Mouse (Mus musculus): Measurements from ENCODE around the gene Kif13a. TPM values are rescaled to one million over a fixed set of nuclear protein-coding genes. Genes with fewer than 3 reads are reported as not detected.
A peak's percentile ranks its signal among the peaks of the same experiment; 100 is the strongest.

Kif13a gene
- polyA plus RNA-seq, 1 experiment: 5.3 TPM

DNA sequence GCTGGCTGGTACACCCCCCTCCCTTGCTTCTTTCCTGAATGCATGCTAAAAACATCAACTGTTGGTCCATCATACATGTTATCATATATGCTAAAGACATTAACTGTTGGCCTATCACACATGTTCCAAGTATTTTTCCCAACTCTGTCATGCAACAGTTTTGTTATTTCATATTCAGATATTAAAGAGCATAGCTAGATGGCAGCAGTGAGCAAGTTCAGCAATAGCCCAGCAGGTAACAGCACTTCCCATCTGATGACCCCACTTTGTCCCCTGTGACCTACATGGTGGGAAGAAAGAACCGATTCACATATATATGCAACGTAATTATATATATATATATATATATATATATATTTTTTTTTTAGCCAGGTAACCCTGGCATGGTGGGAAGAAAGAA, 91.1 kb downstream of the Kif13a start:
- Histone ChIP-seq H3K27me3 (ENCODE audit: control insufficient read depth, insufficient read depth, low read length) (no peaks in the 10 kb centered on the region), H3K4me1 (ENCODE audit: control insufficient read depth, insufficient read depth, low read length) (no peaks in the 10 kb centered on the region; the same call in 1 of the 2 replicates)

DNA sequence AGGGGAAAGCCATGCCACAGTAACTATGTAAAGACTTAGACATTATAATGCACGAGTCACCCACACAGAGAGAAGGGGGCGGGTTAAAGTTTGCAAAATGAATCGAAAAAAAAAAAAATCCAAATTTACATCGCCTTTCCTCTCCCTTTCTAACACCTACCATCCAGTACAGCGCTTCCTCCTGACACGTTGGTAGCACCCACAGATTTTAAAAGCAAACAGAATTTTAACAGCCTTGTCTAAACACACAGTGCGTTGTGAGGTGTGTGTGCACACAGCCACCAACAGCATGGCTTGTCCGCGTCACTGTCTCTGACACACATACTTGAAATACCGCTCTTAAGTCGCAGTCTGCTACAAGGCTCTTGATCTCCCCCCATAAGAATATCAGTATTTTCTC, 94.3 kb downstream of the Kif13a start:
- H3K27me3 ChIP-seq (ENCODE audit: control insufficient read depth, insufficient read depth, low read length): no peaks in the 10 kb centered on the region
- no peaks in the 10 kb centered on the region for H3K36me3 ChIP-seq (ENCODE audit: control insufficient read depth, insufficient read depth, low read length)
- no peak overlapping the region for H3K4me3 ChIP-seq (ENCODE audit: control insufficient read depth, low read depth, low read length)
- TF ChIP-seq POLR2A (IDR thresholded peaks at IDR 0.05; ENCODE audit: control insufficient read depth, low read depth, low read length) (no peak), CTCF (IDR thresholded peaks at IDR 0.05; ENCODE audit: control insufficient read depth, insufficient read depth, insufficient replicate concordance, low read depth, low read length) (no peak)
- H3K4me1 ChIP-seq (ENCODE audit: control insufficient read depth, insufficient read depth, low read length): no peaks in the 10 kb centered on the region; the same call in 1 of the 2 replicates
- H3K27ac ChIP-seq (ENCODE audit: control insufficient read depth, insufficient read depth, low read depth, low read length): no peak overlapping the region

More for the DNA sequence above, 91.1 kb downstream of the Kif13a start:
- TF ChIP-seq POLR2A (IDR thresholded peaks at IDR 0.05; ENCODE audit: control insufficient read depth, low read depth, low read length) (no peak), CTCF (IDR thresholded peaks at IDR 0.05; ENCODE audit: control insufficient read depth, insufficient read depth, insufficient replicate concordance, low read depth, low read length) (no peak)
- Histone ChIP-seq H3K27ac (ENCODE audit: control insufficient read depth, insufficient read depth, low read depth, low read length) (no peak overlapping the region), H3K36me3 (ENCODE audit: control insufficient read depth, insufficient read depth, low read length) (no peaks in the 10 kb centered on the region), H3K4me3 (ENCODE audit: control insufficient read depth, low read depth, low read length) (no peak overlapping the region)

GRCm38 (mm10) chr13:46834805-46835204, 94.9 kb downstream of the Kif13a start:
- Histone ChIP-seq H3K36me3 (ENCODE audit: control insufficient read depth, insufficient read depth, low read length) (no peaks in the 10 kb centered on the region), H3K4me1 (ENCODE audit: control insufficient read depth, insufficient read depth, low read length) (no peaks in the 10 kb centered on the region; the same call in 1 of the 2 replicates), H3K4me3 (ENCODE audit: control insufficient read depth, low read depth, low read length) (no peak overlapping the region), H3K27me3 (ENCODE audit: control insufficient read depth, insufficient read depth, low read length) (no peaks in the 10 kb centered on the region), H3K27ac (ENCODE audit: control insufficient read depth, insufficient read depth, low read depth, low read length) (no peak overlapping the region)
- TF ChIP-seq POLR2A (IDR thresholded peaks at IDR 0.05; ENCODE audit: control insufficient read depth, low read depth, low read length) (no peak), CTCF (IDR thresholded peaks at IDR 0.05; ENCODE audit: control insufficient read depth, insufficient read depth, insufficient replicate concordance, low read depth, low read length) (no peak)

GRCm38 (mm10) chr13:46833586-46833985, 96.1 kb downstream of the Kif13a start:
- Histone ChIP-seq H3K4me3 (ENCODE audit: control insufficient read depth, low read depth, low read length) (no peak overlapping the region), H3K36me3 (ENCODE audit: control insufficient read depth, insufficient read depth, low read length) (no peaks in the 10 kb centered on the region), H3K27ac (ENCODE audit: control insufficient read depth, insufficient read depth, low read depth, low read length) (no peak overlapping the region), H3K27me3 (ENCODE audit: control insufficient read depth, insufficient read depth, low read length) (no peaks in the 10 kb centered on the region), H3K4me1 (ENCODE audit: control insufficient read depth, insufficient read depth, low read length) (no peaks in the 10 kb centered on the region; the same call in 1 of the 2 replicates)
- no peak for TF ChIP-seq POLR2A (IDR thresholded peaks at IDR 0.05; ENCODE audit: control insufficient read depth, low read depth, low read length)
- no peak for TF ChIP-seq CTCF (IDR thresholded peaks at IDR 0.05; ENCODE audit: control insufficient read depth, insufficient read depth, insufficient replicate concordance, low read depth, low read length)

DNA sequence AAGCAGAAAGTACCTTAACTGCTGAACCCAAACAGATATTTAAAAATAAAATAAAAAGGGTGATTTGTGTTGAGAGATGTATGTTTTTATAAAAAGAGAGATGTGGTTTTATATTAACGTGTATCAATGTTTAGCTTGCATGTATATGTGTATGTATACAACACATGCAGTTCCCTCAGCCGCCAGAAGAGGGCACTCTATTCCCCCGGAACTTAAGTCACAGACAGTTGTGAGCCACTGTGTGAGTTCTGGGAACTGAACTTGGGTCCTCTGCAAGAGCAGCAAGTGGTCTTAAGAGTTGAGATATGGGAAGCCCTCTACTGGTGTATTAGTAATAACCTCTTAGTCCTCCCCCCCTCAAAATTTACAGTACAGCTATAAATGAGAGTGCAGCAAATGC, 96.7 kb downstream of the Kif13a start:
- Histone ChIP-seq H3K27ac (ENCODE audit: control insufficient read depth, insufficient read depth, low read depth, low read length) (no peak overlapping the region), H3K4me1 (ENCODE audit: control insufficient read depth, insufficient read depth, low read length) (no peaks in the 10 kb centered on the region; the same call in 1 of the 2 replicates), H3K4me3 (ENCODE audit: control insufficient read depth, low read depth, low read length) (no peak overlapping the region), H3K27me3 (ENCODE audit: control insufficient read depth, insufficient read depth, low read length) (no peaks in the 10 kb centered on the region), H3K36me3 (ENCODE audit: control insufficient read depth, insufficient read depth, low read length) (no peaks in the 10 kb centered on the region)
- TF ChIP-seq POLR2A (IDR thresholded peaks at IDR 0.05; ENCODE audit: control insufficient read depth, low read depth, low read length) (no peak), CTCF (IDR thresholded peaks at IDR 0.05; ENCODE audit: control insufficient read depth, insufficient read depth, insufficient replicate concordance, low read depth, low read length) (peak; percentile 61; the same call in 1 of the 2 replicates)

GRCm38 (mm10) chr13:46823271-46823670, 106.4 kb downstream of the Kif13a start:
- Histone ChIP-seq H3K36me3 (ENCODE audit: control insufficient read depth, insufficient read depth, low read length) (no peaks in the 10 kb centered on the region), H3K27me3 (ENCODE audit: control insufficient read depth, insufficient read depth, low read length) (no peaks in the 10 kb centered on the region), H3K27ac (ENCODE audit: control insufficient read depth, insufficient read depth, low read depth, low read length) (no peak overlapping the region), H3K4me1 (ENCODE audit: control insufficient read depth, insufficient read depth, low read length) (no peaks in the 10 kb centered on the region), H3K4me3 (ENCODE audit: control insufficient read depth, low read depth, low read length) (no peak overlapping the region)
- TF ChIP-seq CTCF (IDR thresholded peaks at IDR 0.05; ENCODE audit: control insufficient read depth, insufficient read depth, insufficient replicate concordance, low read depth, low read length) (no peak), POLR2A (IDR thresholded peaks at IDR 0.05; ENCODE audit: control insufficient read depth, low read depth, low read length) (no peak)

- H3K27me3 ChIP-seq (ENCODE audit: control insufficient read depth, insufficient read depth, low read length): no peaks in the 10 kb centered on the region
- no peak for TF ChIP-seq POLR2A (IDR thresholded peaks at IDR 0.05; ENCODE audit: control insufficient read depth, low read depth, low read length)
- TF ChIP-seq CTCF (IDR thresholded peaks at IDR 0.05; ENCODE audit: control insufficient read depth, insufficient read depth, insufficient replicate concordance, low read depth, low read length): no peak
- H3K27ac ChIP-seq (ENCODE audit: control insufficient read depth, insufficient read depth, low read depth, low read length): no peak overlapping the region
- no peaks in the 10 kb centered on the region for H3K4me1 ChIP-seq (ENCODE audit: control insufficient read depth, insufficient read depth, low read length)
- H3K36me3 ChIP-seq (ENCODE audit: control insufficient read depth, insufficient read depth, low read length): no peaks in the 10 kb centered on the region
- H3K4me3 ChIP-seq (ENCODE audit: control insufficient read depth, low read depth, low read length): no peak overlapping the region
Measured at GRCm38 (mm10) chr13:46822200-46822599, 107.5 kb downstream of the Kif13a start.

Measured in testis, adult 2 months (tissue).